Mouse (Mus musculus): ENCODE results near the gene Gm13089. TPM values are rescaled to one million over a fixed set of nuclear protein-coding genes. Genes with fewer than 3 reads are reported as not detected.

Gene Gm13089
- polyA plus RNA-seq (2017; shearing (Covaris generic)), result not detected

GRCm38 (mm10) chr4:143702611-143703010, at the start of gene Gm13089:
Gene Gm13089 (minus strand): TSS chr4:143702711.

GRCm38 (mm10) chr4:143719155-143719554, 16.6 kb upstream of the Gm13089 start, which contains the start of gene Gm13078:
Gene Gm13078 (plus strand): TSS chr4:143719455.

GRCm38 (mm10) chr4:143657146-143657545, 45.4 kb downstream of the Gm13089 start, which contains the start of gene Gm13088:
Gene Gm13088 (minus strand): TSS chr4:143657246.

Other genes starting within 250 kb of the Gm13089 start
- not detected for gene Gm13043, start 191.4 kb downstream of the Gm13089 start, polyA plus RNA-seq (2017; shearing (Covaris generic))
- gene Gm13040, start 166.8 kb downstream of the Gm13089 start, polyA plus RNA-seq (2017; shearing (Covaris generic)), result not detected
- 0.17 TPM for gene BC080695, start 151.0 kb downstream of the Gm13089 start, polyA plus RNA-seq (2017; shearing (Covaris generic))
- not detected for gene Gm13057, start 151.0 kb downstream of the Gm13089 start, polyA plus RNA-seq (2017; shearing (Covaris generic))
- not detected for gene Gm13083, start 87.7 kb downstream of the Gm13089 start, polyA plus RNA-seq (2017; shearing (Covaris generic))
- not detected for gene Gm13088, start 45.5 kb downstream of the Gm13089 start, polyA plus RNA-seq (2017; shearing (Covaris generic))
- not detected for gene Gm13078, start 16.7 kb upstream of the Gm13089 start, polyA plus RNA-seq (2017; shearing (Covaris generic))
- gene Gm13023, start 86.6 kb upstream of the Gm13089 start, polyA plus RNA-seq (2017; shearing (Covaris generic)), result not detected
- gene Gm13084, start 113.4 kb upstream of the Gm13089 start, polyA plus RNA-seq (2017; shearing (Covaris generic)), result not detected
- not detected for gene Gm13103, start 143.8 kb upstream of the Gm13089 start, polyA plus RNA-seq (2017; shearing (Covaris generic))
- not detected for gene Pramef6, start 197.7 kb upstream of the Gm13089 start, polyA plus RNA-seq (2017; shearing (Covaris generic))
- gene Pramef25, start 248.3 kb upstream of the Gm13089 start, polyA plus RNA-seq (2017; shearing (Covaris generic)), result not detected

All from effector memory CD4-positive, alpha-beta T cell, adult 5 months (primary cell).